Mouse (Mus musculus) adrenal gland, adult (tissue): ENCODE data around the gene Taar7e.
"Not testable (repeated sequence)": the region's sequence is repeated elsewhere in the genome, so short reads cannot be mapped to it uniquely, and the experiment has no call there.

Experiments
- DNase-seq, 2 experiments: peaks; one replicate each; pipeline ENCODE4 v3.0.0; 2022 to 2023; ENCODE audit warnings: low spot score in 1 of 2; ENCODE audit not compliant: inconsistent age in 2 of 2

The Taar7e gene

GRCm38 (mm10) chr10:24037314-24037713, at the start of gene Taar7e:
Gene Taar7e (plus strand): TSS chr10:24037614.
- DNase-seq = no peak

GRCm38 (mm10) chr10:23993381-23993780, 44.0 kb upstream of the Taar7e start, which contains the start of gene Taar7a:
Gene Taar7a (minus strand): TSS chr10:23993481.
- DNase-seq = no peak

GRCm38 (mm10) chr10:23999639-24000038, 37.8 kb upstream of the Taar7e start, which contains the start of gene Taar7b:
Gene Taar7b (plus strand): TSS chr10:23999939.
- no peak for DNase-seq

- DNase-seq = no peak
These were observed 31.0 kb upstream of the Taar7e start for GRCm38 (mm10) chr10:24006442-24006841.

- no peak for DNase-seq
These were observed 30.4 kb upstream of the Taar7e start for GRCm38 (mm10) chr10:24007034-24007433.

GRCm38 (mm10) chr10:24008143-24008542, 29.3 kb upstream of the Taar7e start:
- DNase-seq = no peak

- no peak for DNase-seq
These were observed 10.5 kb upstream of the Taar7e start, which contains the start of gene Taar7d for GRCm38 (mm10) chr10:24026922-24027321. Gene Taar7d (plus strand): TSS chr10:24027222.

- DNase-seq = no peak
These were observed 6.1 kb upstream of the Taar7e start for GRCm38 (mm10) chr10:24031347-24031746.

GRCm38 (mm10) chr10:24040120-24040869, 2.9 kb downstream of the Taar7e start:
- no peak for DNase-seq

GRCm38 (mm10) chr10:24049210-24049609, 11.8 kb downstream of the Taar7e start, which contains the start of gene Taar7f:
Gene Taar7f (plus strand): TSS chr10:24049510.
- DNase-seq = no peak

GRCm38 (mm10) chr10:24052039-24052438, 14.6 kb downstream of the Taar7e start:
- no peak for DNase-seq

- DNase-seq = no peak
These were observed 21.6 kb downstream of the Taar7e start for GRCm38 (mm10) chr10:24058986-24059385.

GRCm38 (mm10) chr10:24074751-24075150, 37.3 kb downstream of the Taar7e start:
- not testable (repeated sequence) for DNase-seq

GRCm38 (mm10) chr10:24076200-24076599, 38.8 kb downstream of the Taar7e start, which contains the start of gene Taar8a:
Gene Taar8a (plus strand): TSS chr10:24076500.
- DNase-seq = not testable (repeated sequence)

- DNase-seq = peak; percentile 28 to 81
These were observed 42.8 kb downstream of the Taar7e start for GRCm38 (mm10) chr10:24080166-24080565.

- DNase-seq = no peak
These were observed 48.5 kb downstream of the Taar7e start for GRCm38 (mm10) chr10:24085936-24086335.

GRCm38 (mm10) chr10:24086555-24086954, 49.1 kb downstream of the Taar7e start:
- no peak for DNase-seq

- DNase-seq = no peak
These were observed 49.8 kb downstream of the Taar7e start for GRCm38 (mm10) chr10:24087168-24087567.
